Mouse (Mus musculus): ENCODE results near the gene Mast4. TPM values are rescaled to one million over a fixed set of nuclear protein-coding genes. Genes with fewer than 3 reads are reported as not detected.
A peak's percentile ranks its signal among the peaks of the same experiment; 100 is the strongest.

Gene Mast4
- polyA plus RNA-seq, 1 experiment: 10.8 TPM

DNA sequence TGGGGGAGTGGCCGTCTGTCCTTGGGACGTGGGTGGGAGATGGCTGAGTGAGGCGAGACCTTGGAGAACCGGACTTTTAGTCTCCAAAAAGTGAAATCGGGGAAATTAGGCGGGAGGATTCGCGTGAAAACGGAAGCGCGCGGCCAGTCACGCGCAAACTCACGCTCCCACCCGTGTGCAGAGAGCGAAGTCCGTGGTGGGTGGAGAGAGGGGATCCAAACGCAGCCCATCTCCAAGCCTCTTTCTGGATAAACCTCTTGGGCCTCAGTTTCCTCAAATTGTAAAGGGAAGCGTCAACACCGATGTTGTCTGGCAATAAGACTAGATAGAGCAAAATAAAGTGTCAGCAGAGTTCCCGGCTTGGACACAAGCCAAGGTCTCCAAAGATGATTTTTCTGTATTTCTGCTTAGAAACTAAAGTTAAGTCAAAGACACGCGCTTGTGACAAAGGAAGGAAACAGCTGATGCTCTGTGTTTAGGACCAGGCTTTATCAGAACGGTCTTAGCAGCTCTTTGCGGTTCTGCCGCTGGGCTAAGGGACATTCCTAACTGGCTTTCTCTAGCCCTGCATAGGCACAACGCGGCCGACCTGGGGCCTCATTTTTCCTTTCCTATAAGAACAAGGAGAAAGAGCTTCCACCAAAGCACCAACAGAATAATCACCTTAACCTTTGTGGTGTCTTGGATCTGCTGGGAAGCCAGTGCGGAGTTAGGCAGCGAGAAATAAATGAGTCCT, 594 bp upstream of the Mast4 start:
- Histone ChIP-seq H3K79me3 (ENCODE audit: low read depth) (peaks cover 5% of the 10 kb centered on the region), H3K4me3 (ENCODE audit: insufficient read depth, poor library complexity, severe bottlenecking) (peak overlapping the region; percentile 56), H3K36me3 (ENCODE audit: control insufficient read depth, insufficient read depth) (no peaks in the 10 kb centered on the region), H3ac (ENCODE audit: control insufficient read depth, insufficient read length, low read depth) (peak overlapping the region; percentile 70), H3K79me2 (ENCODE audit: control insufficient read depth, insufficient read depth) (peaks cover 33% of the 10 kb centered on the region), H3K27me3 (ENCODE audit: control insufficient read depth, insufficient read depth, insufficient read length) (no peaks in the 10 kb centered on the region)
- no peak for TF ChIP-seq CEBPB (IDR thresholded peaks at IDR 0.05; ENCODE audit: low read depth)

DNA sequence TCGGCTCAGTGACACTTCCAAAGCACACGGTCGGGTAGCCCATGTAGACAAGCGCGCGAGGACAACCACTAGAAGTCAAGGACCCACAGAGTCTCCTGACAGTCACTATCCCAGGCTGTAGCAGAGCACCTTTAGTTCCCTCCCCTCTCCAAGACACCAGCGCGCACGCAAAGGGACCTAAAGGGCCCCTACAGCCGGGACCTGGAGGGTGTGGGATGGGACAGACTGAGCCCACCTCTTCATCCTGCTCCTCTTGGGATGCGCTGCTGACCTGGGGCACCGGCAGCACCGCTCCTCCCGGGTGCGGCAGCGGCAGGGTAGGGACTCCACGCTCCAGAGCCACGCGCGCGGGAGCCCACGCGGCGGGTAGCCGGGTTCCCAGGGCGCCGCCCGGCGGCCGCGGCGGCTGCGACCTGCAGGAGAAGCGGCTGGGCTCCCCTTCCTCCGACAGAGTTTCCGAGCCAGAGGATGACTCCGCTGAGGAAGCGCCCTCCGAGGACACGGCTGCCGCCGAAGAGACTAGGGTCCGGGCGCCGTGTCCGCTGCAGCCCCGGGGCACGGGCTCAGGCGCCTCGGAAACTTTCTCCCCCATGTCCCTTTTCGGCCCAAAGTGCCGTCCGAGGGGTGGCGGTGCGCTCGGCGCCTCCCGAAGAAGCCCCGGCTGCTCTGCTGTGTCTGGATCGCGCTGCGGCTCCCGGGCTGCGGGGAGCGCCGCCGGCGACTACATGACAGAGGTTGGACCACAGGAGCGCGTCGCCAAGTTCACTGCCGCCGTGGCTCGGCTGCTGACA, 501 bp downstream of the Mast4 start:
- no peaks in the 10 kb centered on the region for H3K27me3 ChIP-seq (ENCODE audit: control insufficient read depth, insufficient read depth, insufficient read length)
- peak overlapping the region; percentile 95 for H3ac ChIP-seq (ENCODE audit: control insufficient read depth, insufficient read length, low read depth)
- H3K36me3 ChIP-seq (ENCODE audit: control insufficient read depth, insufficient read depth): no peaks in the 10 kb centered on the region
- peak overlapping the region; percentile 56 for H3K4me3 ChIP-seq (ENCODE audit: insufficient read depth, poor library complexity, severe bottlenecking)
- TF ChIP-seq USF1 (IDR thresholded peaks at IDR 0.05; ENCODE audit: low read depth): no peak
- no peak for TF ChIP-seq CEBPB (IDR thresholded peaks at IDR 0.05; ENCODE audit: low read depth)
- TF ChIP-seq MAX (IDR thresholded peaks at IDR 0.05): no peak
- TF ChIP-seq MYOD1 (IDR thresholded peaks at IDR 0.05; ENCODE audit: control insufficient read depth, insufficient read length, low read depth): no peak
- peak; percentile 85 for TF ChIP-seq CTCF (IDR thresholded peaks at IDR 0.05; ENCODE audit: control insufficient read depth, insufficient read depth, insufficient read length)
- H3K79me3 ChIP-seq (ENCODE audit: low read depth): peaks cover 5% of the 10 kb centered on the region
- peaks cover 33% of the 10 kb centered on the region for H3K79me2 ChIP-seq (ENCODE audit: control insufficient read depth, insufficient read depth)

DNA sequence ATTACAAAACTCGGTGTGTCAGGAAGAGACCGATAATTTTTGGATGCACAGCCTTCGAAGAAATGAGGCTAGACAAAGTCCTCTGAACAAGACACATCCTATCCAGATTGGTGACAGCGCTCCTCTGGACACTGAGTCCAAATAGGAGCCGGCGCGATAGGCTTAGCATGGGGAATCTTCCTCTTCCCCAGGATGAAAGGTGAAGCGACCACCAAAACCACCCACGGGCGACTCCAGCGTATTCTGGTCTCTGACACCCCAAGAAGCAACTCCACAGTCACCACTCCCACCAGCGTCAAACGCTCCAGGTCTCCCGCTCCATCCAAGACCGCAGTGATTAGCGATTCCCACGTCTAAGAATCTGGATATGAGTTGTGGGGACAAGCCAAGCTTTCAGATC, 1.1 kb downstream of the Mast4 start:
- TF ChIP-seq MYOD1 (IDR thresholded peaks at IDR 0.05; ENCODE audit: control insufficient read depth, insufficient read length, low read depth) (no peak), MYOG (IDR thresholded peaks at IDR 0.05; ENCODE audit: control insufficient read depth, extremely low read depth, insufficient read length) (no peak), MAX (IDR thresholded peaks at IDR 0.05) (no peak), USF1 (IDR thresholded peaks at IDR 0.05; ENCODE audit: low read depth) (no peak), CEBPB (IDR thresholded peaks at IDR 0.05; ENCODE audit: low read depth) (no peak), CTCF (IDR thresholded peaks at IDR 0.05; ENCODE audit: control insufficient read depth, insufficient read depth, insufficient read length) (no peak), FOSL1 (IDR thresholded peaks at IDR 0.05; ENCODE audit: insufficient read depth, low read length, poor library complexity, severe bottlenecking) (no peak)
- Histone ChIP-seq H3K36me3 (ENCODE audit: control insufficient read depth, insufficient read depth) (no peaks in the 10 kb centered on the region), H3K4me3 (ENCODE audit: insufficient read depth, poor library complexity, severe bottlenecking) (peak overlapping the region; percentile 56), H3K27me3 (ENCODE audit: control insufficient read depth, insufficient read depth, insufficient read length) (no peaks in the 10 kb centered on the region), H3K79me2 (ENCODE audit: control insufficient read depth, insufficient read depth) (peaks cover 33% of the 10 kb centered on the region), H3ac (ENCODE audit: control insufficient read depth, insufficient read length, low read depth) (no peak overlapping the region), H3K79me3 (ENCODE audit: low read depth) (peaks cover 5% of the 10 kb centered on the region)

DNA sequence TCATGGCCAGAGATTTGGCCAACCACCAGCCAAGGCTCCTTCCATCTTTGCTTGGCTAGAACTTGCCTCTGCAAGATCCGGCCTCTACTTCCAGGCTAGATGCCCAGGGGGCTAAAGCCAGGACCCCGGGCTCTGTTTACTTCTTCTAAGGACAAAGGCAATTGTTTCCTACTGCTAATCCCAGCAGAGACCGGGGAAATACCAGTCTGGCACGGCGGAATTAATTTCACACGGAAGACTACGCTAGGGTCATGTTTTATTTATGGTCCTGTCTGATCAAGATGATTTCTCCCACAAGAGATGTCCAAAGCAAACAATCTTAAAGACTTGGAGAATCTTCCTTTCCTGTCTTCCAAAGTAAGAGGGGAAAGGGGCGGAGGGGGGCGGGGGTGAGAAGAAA, 1.6 kb downstream of the Mast4 start:
- no peaks in the 10 kb centered on the region for H3K36me3 ChIP-seq (ENCODE audit: control insufficient read depth, insufficient read depth)
- H3K79me2 ChIP-seq (ENCODE audit: control insufficient read depth, insufficient read depth): peaks cover 33% of the 10 kb centered on the region
- no peak overlapping the region for H3K4me3 ChIP-seq (ENCODE audit: insufficient read depth, poor library complexity, severe bottlenecking)
- H3ac ChIP-seq (ENCODE audit: control insufficient read depth, insufficient read length, low read depth): no peak overlapping the region
- H3K79me3 ChIP-seq (ENCODE audit: low read depth): peaks cover 5% of the 10 kb centered on the region
- no peak for TF ChIP-seq CEBPB (IDR thresholded peaks at IDR 0.05; ENCODE audit: low read depth)
- TF ChIP-seq FOSL1 (IDR thresholded peaks at IDR 0.05; ENCODE audit: insufficient read depth, low read length, poor library complexity, severe bottlenecking): no peak
- no peaks in the 10 kb centered on the region for H3K27me3 ChIP-seq (ENCODE audit: control insufficient read depth, insufficient read depth, insufficient read length)

DNA sequence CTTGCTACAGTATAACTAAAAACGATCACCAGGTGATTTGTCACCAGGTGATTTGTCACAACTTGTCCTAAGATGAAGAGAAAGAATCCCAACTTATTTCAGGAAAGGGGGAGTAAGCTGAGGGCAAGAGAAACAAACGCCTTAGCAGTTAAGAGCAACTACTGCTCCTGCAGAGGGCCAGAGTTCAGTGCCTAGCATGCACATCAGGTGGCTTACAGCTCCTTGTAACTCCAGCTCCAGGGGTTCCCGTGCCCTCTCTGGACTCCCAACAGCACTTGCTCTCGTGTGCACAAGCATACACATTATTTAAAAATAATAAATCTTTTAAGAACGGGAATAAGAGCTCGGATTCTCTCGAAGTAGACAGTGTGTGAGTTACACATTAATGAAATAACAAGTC, 3.2 kb downstream of the Mast4 start:
- TF ChIP-seq MAX (IDR thresholded peaks at IDR 0.05) (no peak), FOSL1 (IDR thresholded peaks at IDR 0.05; ENCODE audit: insufficient read depth, low read length, poor library complexity, severe bottlenecking) (no peak), MYOG (IDR thresholded peaks at IDR 0.05; ENCODE audit: control insufficient read depth, extremely low read depth, insufficient read length) (no peak), MYOD1 (IDR thresholded peaks at IDR 0.05; ENCODE audit: control insufficient read depth, insufficient read length, low read depth) (no peak), CTCF (IDR thresholded peaks at IDR 0.05; ENCODE audit: control insufficient read depth, insufficient read depth, insufficient read length) (no peak), CEBPB (IDR thresholded peaks at IDR 0.05; ENCODE audit: low read depth) (no peak), USF1 (IDR thresholded peaks at IDR 0.05; ENCODE audit: low read depth) (no peak)
- peaks cover 10% of the 10 kb centered on the region for H3K79me3 ChIP-seq (ENCODE audit: low read depth)
- no peak overlapping the region for H3ac ChIP-seq (ENCODE audit: control insufficient read depth, insufficient read length, low read depth)
- H3K4me3 ChIP-seq (ENCODE audit: insufficient read depth, poor library complexity, severe bottlenecking): no peak overlapping the region
- H3K79me2 ChIP-seq (ENCODE audit: control insufficient read depth, insufficient read depth): peaks cover 33% of the 10 kb centered on the region
- H3K36me3 ChIP-seq (ENCODE audit: control insufficient read depth, insufficient read depth): no peaks in the 10 kb centered on the region
- H3K27me3 ChIP-seq (ENCODE audit: control insufficient read depth, insufficient read depth, insufficient read length): no peaks in the 10 kb centered on the region

DNA sequence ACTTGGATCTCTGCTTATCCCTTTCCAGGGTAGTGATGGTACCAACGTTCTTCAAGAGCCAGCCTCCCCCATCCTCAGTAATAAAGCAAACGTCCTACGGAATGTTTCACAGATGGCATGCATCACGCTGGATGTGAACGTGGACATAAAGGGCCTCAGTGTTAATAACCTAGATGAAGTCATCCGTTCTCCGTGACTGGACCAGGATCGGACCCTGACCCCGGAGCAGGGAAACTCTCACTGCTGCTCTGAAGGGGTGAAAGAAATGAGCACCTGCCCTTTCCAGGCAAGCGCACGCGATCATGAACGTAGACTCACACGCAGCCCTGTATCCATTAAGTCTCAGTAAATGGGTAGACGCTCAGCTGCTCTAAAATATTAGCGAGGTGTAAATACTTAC, 6.0 kb downstream of the Mast4 start:
- no peaks in the 10 kb centered on the region for H3K36me3 ChIP-seq (ENCODE audit: control insufficient read depth, insufficient read depth)
- peaks cover 8% of the 10 kb centered on the region for H3K79me3 ChIP-seq (ENCODE audit: low read depth)
- no peak for TF ChIP-seq MYOD1 (IDR thresholded peaks at IDR 0.05; ENCODE audit: control insufficient read depth, insufficient read length, low read depth)
- no peak for TF ChIP-seq USF1 (IDR thresholded peaks at IDR 0.05; ENCODE audit: low read depth)
- TF ChIP-seq CEBPB (IDR thresholded peaks at IDR 0.05; ENCODE audit: low read depth): no peak
- no peak for TF ChIP-seq MAX (IDR thresholded peaks at IDR 0.05)
- no peak for TF ChIP-seq MYOG (IDR thresholded peaks at IDR 0.05; ENCODE audit: control insufficient read depth, extremely low read depth, insufficient read length)
- TF ChIP-seq FOSL1 (IDR thresholded peaks at IDR 0.05; ENCODE audit: insufficient read depth, low read length, poor library complexity, severe bottlenecking): no peak
- no peak for TF ChIP-seq CTCF (IDR thresholded peaks at IDR 0.05; ENCODE audit: control insufficient read depth, insufficient read depth, insufficient read length)
- H3K79me2 ChIP-seq (ENCODE audit: control insufficient read depth, insufficient read depth): peaks cover 27% of the 10 kb centered on the region
- no peak overlapping the region for H3ac ChIP-seq (ENCODE audit: control insufficient read depth, insufficient read length, low read depth)
- H3K27me3 ChIP-seq (ENCODE audit: control insufficient read depth, insufficient read depth, insufficient read length): no peaks in the 10 kb centered on the region
- no peak overlapping the region for H3K4me3 ChIP-seq (ENCODE audit: insufficient read depth, poor library complexity, severe bottlenecking)

Measured in C2C12 (cell line).